Mouse (Mus musculus): ENCODE data around the gene Ampd3. TPM values are rescaled to one million over a fixed set of nuclear protein-coding genes. Genes with fewer than 3 reads are reported as not detected.

Gene Ampd3
- polyA plus RNA-seq, 1 experiment from 2014 or later, result 1.5 TPM

DNA sequence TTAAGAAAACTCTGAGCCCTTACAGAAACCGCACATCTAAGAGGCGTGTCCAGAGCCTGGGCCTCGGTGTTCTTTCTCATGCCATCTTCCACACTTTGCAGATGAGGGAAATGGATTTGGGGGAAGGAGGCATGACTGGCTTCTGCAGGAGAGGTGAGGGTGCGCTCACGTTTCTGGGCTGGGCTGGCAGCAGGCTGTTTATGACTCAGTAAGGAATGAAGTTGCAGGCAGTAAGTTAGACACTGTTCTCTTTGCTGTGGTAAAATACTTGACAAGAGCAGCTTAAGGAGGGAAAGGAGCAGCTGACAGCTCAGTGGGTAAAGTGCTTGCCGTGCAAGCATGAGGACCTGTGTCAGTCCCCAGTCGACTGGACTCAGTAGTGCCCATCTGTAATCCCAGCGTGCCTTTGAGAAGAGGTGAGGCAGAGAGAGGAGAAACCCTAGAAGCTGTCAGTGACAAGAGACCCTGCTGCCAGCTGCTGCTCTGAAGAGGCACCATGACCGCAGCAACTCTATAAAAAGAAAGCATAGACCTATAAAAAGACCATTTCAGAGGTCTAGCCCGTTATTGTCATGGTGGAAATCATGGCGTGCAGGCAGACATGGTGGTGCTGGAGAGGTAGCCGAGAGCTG is 35.9 kb upstream of the Ampd3 start:
- H3K4me2 ChIP-seq (ENCODE audit: low read depth), result no peak overlapping the region
- no peak overlapping the region for H3K9ac ChIP-seq (ENCODE audit: low read length)
- WGBS, result 84% methylated on average over 12 of the region's 12 CpGs
- H3K36me3 ChIP-seq (ENCODE audit: control insufficient read depth, insufficient read depth, low read length), result no peaks in the 10 kb centered on the region
- peaks cover 5% of the 10 kb centered on the region; the same call in 1 of the 2 replicates for H3K4me1 ChIP-seq (ENCODE audit: control insufficient read depth, insufficient read depth, low read length)
- no peak overlapping the region for H3K4me3 ChIP-seq (ENCODE audit: low read depth, low read length)
- ATAC-seq (ENCODE audit: insufficient read depth, low FRiP score, low TSS enrichment) (no peak), DNase-seq (ENCODE audit: low spot score) (no peak)
- no peaks in the 10 kb centered on the region for H3K9me3 ChIP-seq (ENCODE audit: control insufficient read depth, low read length)
- H3K27me3 ChIP-seq (ENCODE audit: control insufficient read depth, insufficient read depth, low read length), result no peaks in the 10 kb centered on the region
- H3K27ac ChIP-seq (ENCODE audit: low read depth, low read length), result no peak overlapping the region

DNA sequence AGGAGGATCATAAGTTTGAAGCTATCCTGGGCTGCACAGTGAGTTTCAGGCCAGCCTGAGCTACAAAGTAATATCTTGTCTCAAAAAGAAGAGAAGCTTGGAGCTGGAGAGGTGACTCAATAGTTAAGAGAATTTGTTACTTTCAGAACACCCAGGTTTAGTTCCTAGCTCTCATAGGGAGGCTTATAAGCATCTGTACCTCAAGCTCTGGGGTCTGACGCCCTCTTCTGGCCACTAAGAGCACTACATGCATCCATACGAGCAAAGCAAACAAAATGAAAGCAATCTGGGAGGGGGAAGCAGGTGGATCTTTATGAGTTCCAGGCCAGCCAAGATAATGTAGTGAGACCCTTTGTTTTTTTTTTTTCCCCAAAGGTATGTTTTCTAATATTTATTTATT is 31.1 kb upstream of the Ampd3 start:
- no peak for DNase-seq (ENCODE audit: low spot score)
- Histone ChIP-seq H3K9ac (ENCODE audit: low read length) (no peak overlapping the region), H3K4me2 (ENCODE audit: low read depth) (no peak overlapping the region), H3K4me3 (ENCODE audit: low read depth, low read length) (no peak overlapping the region), H3K4me1 (ENCODE audit: control insufficient read depth, insufficient read depth, low read length) (peaks cover 2% of the 10 kb centered on the region; the same call in 1 of the 2 replicates), H3K27me3 (ENCODE audit: control insufficient read depth, insufficient read depth, low read length) (no peaks in the 10 kb centered on the region), H3K9me3 (ENCODE audit: control insufficient read depth, low read length) (no peaks in the 10 kb centered on the region), H3K27ac (ENCODE audit: low read depth, low read length) (no peak overlapping the region), H3K36me3 (ENCODE audit: control insufficient read depth, insufficient read depth, low read length) (no peaks in the 10 kb centered on the region)
- no peak for ATAC-seq (ENCODE audit: insufficient read depth, low FRiP score, low TSS enrichment)
- 51% methylated on average over 2 of the region's 2 CpGs for WGBS

DNA sequence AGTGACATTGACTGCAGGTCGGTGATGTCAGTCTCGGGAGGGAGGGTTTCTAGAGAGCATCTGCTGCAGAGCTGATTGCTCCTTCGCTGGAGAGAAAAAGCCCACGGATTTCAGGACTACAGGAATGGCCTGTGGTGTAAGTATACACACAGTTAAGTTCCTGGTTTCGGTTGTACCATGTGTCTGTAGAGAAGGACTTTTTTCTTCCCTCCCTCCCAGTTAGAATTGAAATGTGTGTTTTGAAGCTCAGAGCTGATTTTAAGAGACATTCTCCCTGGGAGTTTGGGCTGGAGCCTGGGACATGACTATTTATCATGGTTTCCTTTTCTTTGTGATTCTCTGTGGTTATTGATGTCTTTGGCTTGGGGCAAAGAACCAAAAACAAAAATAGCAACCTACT is 28.2 kb upstream of the Ampd3 start:
- WGBS, result 30% methylated on average over 5 of the region's 5 CpGs

DNA sequence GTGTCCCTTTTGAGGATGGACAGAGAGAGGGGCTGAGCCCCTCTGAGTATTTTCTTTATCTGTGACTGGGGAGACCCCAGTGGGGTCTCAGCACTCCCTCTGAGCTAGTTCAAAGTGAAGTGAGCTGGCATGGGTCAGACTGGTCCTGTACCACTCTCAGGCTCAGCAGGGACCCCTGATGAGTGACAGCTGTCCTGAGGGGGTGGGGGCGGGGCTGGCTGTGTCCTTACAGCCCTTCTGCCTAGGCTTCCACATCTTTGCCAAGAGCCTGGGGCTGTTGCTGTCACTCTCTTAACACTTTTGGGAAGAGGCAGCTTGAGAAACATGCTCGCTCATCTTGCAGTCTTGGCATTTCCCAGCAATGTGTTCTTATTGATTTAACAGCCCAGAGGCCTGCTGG is 27.8 kb upstream of the Ampd3 start:
- no peaks in the 10 kb centered on the region for H3K36me3 ChIP-seq (ENCODE audit: control insufficient read depth, insufficient read depth, low read length)
- no peak for DNase-seq (ENCODE audit: low spot score)
- no peak overlapping the region for H3K27ac ChIP-seq (ENCODE audit: low read depth, low read length)
- ATAC-seq (ENCODE audit: insufficient read depth, low FRiP score, low TSS enrichment), result no peak
- H3K27me3 ChIP-seq (ENCODE audit: control insufficient read depth, insufficient read depth, low read length), result no peaks in the 10 kb centered on the region
- H3K4me3 ChIP-seq (ENCODE audit: low read depth, low read length), result no peak overlapping the region
- peaks cover 2% of the 10 kb centered on the region; the same call in 1 of the 2 replicates for H3K4me1 ChIP-seq (ENCODE audit: control insufficient read depth, insufficient read depth, low read length)
- H3K9ac ChIP-seq (ENCODE audit: low read length), result no peak overlapping the region
- H3K4me2 ChIP-seq (ENCODE audit: low read depth), result no peak overlapping the region
- no peaks in the 10 kb centered on the region for H3K9me3 ChIP-seq (ENCODE audit: control insufficient read depth, low read length)
- WGBS, result 48% methylated on average over 2 of the region's 2 CpGs

More for the DNA sequence above, 28.2 kb upstream of the Ampd3 start:
- Histone ChIP-seq H3K4me2 (ENCODE audit: low read depth) (no peak overlapping the region), H3K27me3 (ENCODE audit: control insufficient read depth, insufficient read depth, low read length) (no peaks in the 10 kb centered on the region), H3K4me1 (ENCODE audit: control insufficient read depth, insufficient read depth, low read length) (peaks cover 2% of the 10 kb centered on the region; the same call in 1 of the 2 replicates), H3K9me3 (ENCODE audit: control insufficient read depth, low read length) (no peaks in the 10 kb centered on the region), H3K27ac (ENCODE audit: low read depth, low read length) (no peak overlapping the region), H3K4me3 (ENCODE audit: low read depth, low read length) (no peak overlapping the region), H3K9ac (ENCODE audit: low read length) (no peak overlapping the region), H3K36me3 (ENCODE audit: control insufficient read depth, insufficient read depth, low read length) (no peaks in the 10 kb centered on the region)
- DNase-seq (ENCODE audit: low spot score) (no peak), ATAC-seq (ENCODE audit: insufficient read depth, low FRiP score, low TSS enrichment) (no peak)

DNA sequence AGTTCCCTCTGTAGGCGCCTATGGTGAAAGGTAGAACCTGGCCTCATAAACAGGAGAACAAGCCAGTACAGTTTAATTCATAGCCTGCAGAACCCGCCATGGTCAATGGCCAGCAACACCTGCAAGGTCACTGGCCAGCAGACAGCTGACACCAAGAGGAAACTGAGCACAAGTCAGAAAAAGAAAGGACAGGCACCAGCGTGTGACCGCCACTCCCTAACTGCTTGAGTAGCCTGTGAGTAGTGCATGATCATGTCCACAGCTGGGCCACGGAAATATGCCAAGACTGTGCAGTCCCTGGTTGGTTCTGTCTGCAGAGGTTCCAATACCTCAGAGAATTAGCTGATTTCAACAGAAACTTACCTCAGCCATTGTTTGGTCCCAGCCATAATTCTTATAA is 26.0 kb upstream of the Ampd3 start:
- Histone ChIP-seq H3K36me3 (ENCODE audit: control insufficient read depth, insufficient read depth, low read length) (no peaks in the 10 kb centered on the region), H3K27ac (ENCODE audit: low read depth, low read length) (no peak overlapping the region), H3K4me3 (ENCODE audit: low read depth, low read length) (no peak overlapping the region), H3K4me2 (ENCODE audit: low read depth) (no peak overlapping the region), H3K9me3 (ENCODE audit: control insufficient read depth, low read length) (no peaks in the 10 kb centered on the region), H3K4me1 (ENCODE audit: control insufficient read depth, insufficient read depth, low read length) (peaks cover 2% of the 10 kb centered on the region; the same call in 1 of the 2 replicates), H3K9ac (ENCODE audit: low read length) (no peak overlapping the region), H3K27me3 (ENCODE audit: control insufficient read depth, insufficient read depth, low read length) (no peaks in the 10 kb centered on the region)
- 87% methylated on average over 5 of the region's 5 CpGs for WGBS
- DNase-seq (ENCODE audit: low spot score), result no peak
- no peak for ATAC-seq (ENCODE audit: insufficient read depth, low FRiP score, low TSS enrichment)

DNA sequence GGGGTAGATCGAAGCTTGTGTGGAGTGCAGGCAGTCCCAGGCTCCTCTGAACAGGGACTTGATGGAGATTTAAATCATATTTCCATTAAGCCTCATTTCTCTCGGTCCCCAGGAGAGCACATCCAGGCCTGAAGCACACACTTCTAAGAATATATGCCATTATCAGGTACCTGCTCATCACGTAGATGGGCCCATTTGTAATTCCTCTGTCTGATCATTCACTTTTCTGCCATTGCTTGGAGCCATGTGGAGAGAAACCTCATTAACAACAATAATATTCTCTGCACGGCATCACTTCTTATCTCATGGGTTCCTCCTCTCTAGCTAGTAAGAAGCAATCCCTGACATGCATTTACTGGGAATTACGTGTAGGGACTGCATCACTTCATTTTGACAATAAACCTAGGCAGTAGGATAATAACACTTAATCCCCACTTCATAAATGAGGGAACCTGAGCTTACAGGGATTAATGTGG is 21.9 kb upstream of the Ampd3 start:
- Histone ChIP-seq H3K9me3 (ENCODE audit: control insufficient read depth, low read length) (no peaks in the 10 kb centered on the region), H3K27ac (ENCODE audit: low read depth, low read length) (no peak overlapping the region), H3K4me2 (ENCODE audit: low read depth) (no peak overlapping the region), H3K4me1 (ENCODE audit: control insufficient read depth, insufficient read depth, low read length) (no peaks in the 10 kb centered on the region), H3K4me3 (ENCODE audit: low read depth, low read length) (no peak overlapping the region), H3K27me3 (ENCODE audit: control insufficient read depth, insufficient read depth, low read length) (no peaks in the 10 kb centered on the region), H3K36me3 (ENCODE audit: control insufficient read depth, insufficient read depth, low read length) (no peaks in the 10 kb centered on the region), H3K9ac (ENCODE audit: low read length) (no peak overlapping the region)
- ATAC-seq (ENCODE audit: insufficient read depth, low FRiP score, low TSS enrichment) (no peak), DNase-seq (ENCODE audit: low spot score) (no peak)
- WGBS, result 84% methylated on average over 5 of the region's 5 CpGs

DNA sequence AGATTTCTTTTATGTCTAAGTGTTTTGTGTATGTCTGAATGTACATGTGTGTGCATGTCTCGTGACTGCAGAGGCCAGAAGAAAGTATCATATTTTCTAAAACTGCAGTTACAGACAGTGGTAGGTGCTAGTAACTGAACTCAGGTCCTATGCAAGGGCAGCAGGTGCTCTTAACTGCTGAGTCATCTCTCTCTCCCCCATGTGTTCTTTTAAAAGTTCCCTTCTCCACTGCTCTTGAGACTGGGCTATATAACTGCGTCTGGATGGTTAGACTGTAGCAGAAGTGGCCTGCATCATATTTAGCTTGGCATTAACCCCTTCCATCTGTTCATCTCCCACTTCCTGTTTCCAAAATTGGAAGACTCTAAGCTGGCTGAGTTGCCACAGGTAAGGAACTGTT is 21.2 kb upstream of the Ampd3 start:
- Histone ChIP-seq H3K9ac (ENCODE audit: low read length) (no peak overlapping the region), H3K9me3 (ENCODE audit: control insufficient read depth, low read length) (no peaks in the 10 kb centered on the region), H3K36me3 (ENCODE audit: control insufficient read depth, insufficient read depth, low read length) (no peaks in the 10 kb centered on the region), H3K4me2 (ENCODE audit: low read depth) (no peak overlapping the region), H3K4me1 (ENCODE audit: control insufficient read depth, insufficient read depth, low read length) (no peaks in the 10 kb centered on the region), H3K4me3 (ENCODE audit: low read depth, low read length) (no peak overlapping the region), H3K27ac (ENCODE audit: low read depth, low read length) (no peak overlapping the region), H3K27me3 (ENCODE audit: control insufficient read depth, insufficient read depth, low read length) (no peaks in the 10 kb centered on the region)
- WGBS, result 74% methylated on average over 2 of the region's 2 CpGs
- ATAC-seq (ENCODE audit: insufficient read depth, low FRiP score, low TSS enrichment), result no peak
- no peak for DNase-seq (ENCODE audit: low spot score)

DNA sequence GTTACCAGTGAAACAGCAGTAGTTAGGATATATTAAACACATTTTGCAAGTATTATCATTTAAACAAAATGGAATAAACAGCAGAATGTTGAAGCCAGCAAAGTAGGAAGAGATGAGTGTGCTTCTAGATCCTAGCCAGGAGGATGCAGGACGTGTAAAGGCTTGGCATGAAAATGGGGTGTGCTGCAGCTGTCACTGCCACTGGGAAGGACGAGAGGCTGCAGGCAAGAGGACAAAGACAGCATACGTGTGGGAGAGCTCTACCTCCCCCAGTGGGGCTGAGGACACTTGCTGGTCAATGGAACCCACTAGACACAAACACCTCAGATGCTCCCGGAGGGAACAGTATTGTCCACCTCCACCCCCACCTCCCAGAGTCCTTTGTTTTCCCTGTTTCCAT is 17.2 kb upstream of the Ampd3 start:
- ATAC-seq (ENCODE audit: insufficient read depth, low FRiP score, low TSS enrichment) (no peak), DNase-seq (ENCODE audit: low spot score) (no peak)
- no peak overlapping the region for H3K4me2 ChIP-seq (ENCODE audit: low read depth)
- no peak overlapping the region for H3K4me3 ChIP-seq (ENCODE audit: low read depth, low read length)
- H3K9me3 ChIP-seq (ENCODE audit: control insufficient read depth, low read length), result no peaks in the 10 kb centered on the region
- no peaks in the 10 kb centered on the region for H3K36me3 ChIP-seq (ENCODE audit: control insufficient read depth, insufficient read depth, low read length)
- H3K27me3 ChIP-seq (ENCODE audit: control insufficient read depth, insufficient read depth, low read length), result no peaks in the 10 kb centered on the region
- WGBS, result 63% methylated on average over 4 of the region's 4 CpGs
- no peak overlapping the region for H3K27ac ChIP-seq (ENCODE audit: low read depth, low read length)
- H3K4me1 ChIP-seq (ENCODE audit: control insufficient read depth, insufficient read depth, low read length), result peaks cover 2% of the 10 kb centered on the region; the same call in 1 of the 2 replicates
- no peak overlapping the region for H3K9ac ChIP-seq (ENCODE audit: low read length)

DNA sequence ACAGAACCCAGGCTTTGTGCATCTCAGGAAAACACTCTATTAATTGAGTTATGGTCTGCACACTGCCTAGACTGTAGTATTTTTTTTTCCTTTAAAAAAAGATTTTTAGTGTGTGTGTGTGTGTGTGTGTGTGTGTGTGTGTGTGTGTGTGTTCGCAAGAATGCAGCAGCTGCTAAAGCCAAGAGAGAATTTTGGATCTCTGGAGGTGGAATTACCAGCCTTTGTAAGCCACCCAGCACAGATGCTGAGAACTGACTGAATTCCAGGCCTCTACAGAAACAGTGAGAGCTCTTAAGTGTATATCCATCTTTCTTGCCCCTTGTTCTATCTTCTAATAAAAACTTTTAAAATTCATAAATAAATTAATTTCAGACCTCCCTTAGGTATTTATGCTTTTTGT is 16.4 kb upstream of the Ampd3 start:
- WGBS, result 91% methylated on average over 1 of the region's 1 CpGs
- no peak for DNase-seq (ENCODE audit: low spot score)
- Histone ChIP-seq H3K27me3 (ENCODE audit: control insufficient read depth, insufficient read depth, low read length) (no peaks in the 10 kb centered on the region), H3K27ac (ENCODE audit: low read depth, low read length) (no peak overlapping the region), H3K4me2 (ENCODE audit: low read depth) (no peak overlapping the region), H3K4me3 (ENCODE audit: low read depth, low read length) (no peak overlapping the region), H3K36me3 (ENCODE audit: control insufficient read depth, insufficient read depth, low read length) (no peaks in the 10 kb centered on the region), H3K9me3 (ENCODE audit: control insufficient read depth, low read length) (no peaks in the 10 kb centered on the region), H3K9ac (ENCODE audit: low read length) (no peak overlapping the region), H3K4me1 (ENCODE audit: control insufficient read depth, insufficient read depth, low read length) (peaks cover 2% of the 10 kb centered on the region; the same call in 1 of the 2 replicates)
- no peak for ATAC-seq (ENCODE audit: insufficient read depth, low FRiP score, low TSS enrichment)
